Mouse (Mus musculus) left cerebral cortex, postnatal 4 days (tissue): Measurements from ENCODE around the gene Lsm7. TPM values are rescaled to one million over a fixed set of nuclear protein-coding genes. Genes with fewer than 3 reads are reported as not detected.

Source experiments
- microRNA-seq: library from miRNA; unstranded; fragments of <30 nt; microRNA quantifications from one replicate; pipeline ENCODE4 v1.2.0, GENCODE M21; 2022
- total RNA-seq, 2 experiments: library from RNA; stranded (reverse); gene quantifications; 2 replicates each; pipeline ENCODE4 v1.2.3; 2021

Lsm7 gene
- total RNA-seq, 2 experiments from 2014 or later, result 62.0 to 67.4 TPM

Small RNA genes within 50 kb of the gene (microRNA-seq; reads per million reads assigned to microRNA genes)
- gene Mir1982, result 11.1 reads per million, percentile 27 among the genes with 10 or more reads in this experiment

Other genes with a start within 250 kb of the Lsm7 start
- 1 to 10 TPM; 3.7 to 4.8 TPM for gene Gm49322, start 249.2 kb downstream of the Lsm7 start, total RNA-seq
- gene Csnk1g2, start 232.4 kb downstream of the Lsm7 start, total RNA-seq, result 100 to 1,000 TPM; 130 to 138 TPM
- gene Btbd2, start 198.1 kb downstream of the Lsm7 start, total RNA-seq, result 10 to 100 TPM; 80.9 to 83.2 TPM
- 10 to 100 TPM; 61.6 to 67.1 TPM for gene Mknk2, start 177.1 kb downstream of the Lsm7 start, total RNA-seq
- 10 to 100 TPM; 52.0 to 52.1 TPM for gene Mob3a, start 153.2 kb downstream of the Lsm7 start, total RNA-seq
- gene Izumo4, start 153.0 kb downstream of the Lsm7 start, total RNA-seq, result 10 to 100 TPM; 46.3 to 53.6 TPM
- gene Ap3d1, start 112.9 kb downstream of the Lsm7 start, total RNA-seq, result 100 to 1,000 TPM; 142 to 145 TPM
- 10 to 100 TPM; 62.1 TPM for gene Dot1l, start 100.0 kb downstream of the Lsm7 start, total RNA-seq
- gene Sf3a2, start 57.0 kb downstream of the Lsm7 start, total RNA-seq, result 10 to 100 TPM; 58.0 to 58.2 TPM
- gene Plekhj1, start 56.6 kb downstream of the Lsm7 start, total RNA-seq, result 10 to 100 TPM; 73.2 to 86.2 TPM
- gene Amh, start 50.0 kb downstream of the Lsm7 start, total RNA-seq, result 1 to 10 TPM; 1.9 to 2.2 TPM
- gene Jsrp1, start 41.7 kb downstream of the Lsm7 start, total RNA-seq, result under 1 TPM; 0.54 to 0.64 TPM
- 100 to 1,000 TPM; 393 to 396 TPM for gene Oaz1, start 28.6 kb downstream of the Lsm7 start, total RNA-seq
- gene Lingo3, start 11.2 kb downstream of the Lsm7 start, total RNA-seq, result 10 to 100 TPM; 21.4 to 24.6 TPM
- gene Sppl2b, start 66 bp upstream of the Lsm7 start, total RNA-seq, result 10 to 100 TPM; 77.4 to 86.2 TPM
- gene Tmprss9, start 16.6 kb upstream of the Lsm7 start, total RNA-seq, result under 1 TPM; 0.12 to 0.42 TPM
- 100 to 1,000 TPM; 147 TPM for gene Timm13, start 45.8 kb upstream of the Lsm7 start, total RNA-seq
- gene Lmnb2, start 63.0 kb upstream of the Lsm7 start, total RNA-seq, result 10 to 100 TPM; 28.5 to 35.7 TPM
- 1 to 10 TPM; 5.3 to 6.2 TPM for gene Gadd45b, start 74.9 kb upstream of the Lsm7 start, total RNA-seq
- gene Gng7, start 159.7 kb upstream of the Lsm7 start, total RNA-seq, result 100 to 1,000 TPM in 1 of 2 experiments, 10 to 100 TPM in 1; 96.7 to 106 TPM
- gene Diras1, start 170.5 kb upstream of the Lsm7 start, total RNA-seq, result 100 to 1,000 TPM; 104 to 111 TPM
- 10 to 100 TPM; 57.8 to 59.8 TPM for gene Slc39a3, start 182.2 kb upstream of the Lsm7 start, total RNA-seq
- gene Sgta, start 205.0 kb upstream of the Lsm7 start, total RNA-seq, result 100 to 1,000 TPM; 193 to 199 TPM
- 10 to 100 TPM; 53.6 to 56.5 TPM for gene Thop1, start 214.8 kb upstream of the Lsm7 start, total RNA-seq
- gene Creb3l3, start 243.7 kb upstream of the Lsm7 start, total RNA-seq, result under 1 TPM; 0.22 to 0.60 TPM